Mouse (Mus musculus): ENCODE measurements at regions not wholly inside any gene's neighbourhood (a gene's known extent, or its start where the extent isn't known, plus 50 kb on each side); places are given as distances from the start of the nearest gene placed in this dataset.

- DNase-seq (ENCODE audit: low spot score): no peak
Measured at GRCm38 (mm10) chr7:67895166-67895565, 57.5 kb upstream of the Igf1r start.

- no peak for DNase-seq (ENCODE audit: low spot score)
Measured at GRCm38 (mm10) chr7:67892917-67893316, 59.7 kb upstream of the Igf1r start.

- no peak for DNase-seq (ENCODE audit: low spot score)
Measured at GRCm38 (mm10) chr7:67883040-67883439, 69.6 kb upstream of the Igf1r start.

GRCm38 (mm10) chr7:67882606-67883005 lies 70.0 kb upstream of the Igf1r start:
- DNase-seq (ENCODE audit: low spot score): no peak

GRCm38 (mm10) chr7:67878226-67878625 lies 74.4 kb upstream of the Igf1r start:
- DNase-seq (ENCODE audit: low spot score): no peak

GRCm38 (mm10) chr7:67877587-67877986 lies 75.0 kb upstream of the Igf1r start:
- DNase-seq (ENCODE audit: low spot score): no peak

- DNase-seq (ENCODE audit: low spot score): no peak
Measured at GRCm38 (mm10) chr7:67854080-67855022, 94.8 kb upstream of the Synm start.

GRCm38 (mm10) chr7:67852859-67853258 lies 93.3 kb upstream of the Synm start:
- no peak for DNase-seq (ENCODE audit: low spot score)

GRCm38 (mm10) chr7:67849509-67849862 lies 89.9 kb upstream of the Synm start:
- DNase-seq (ENCODE audit: low spot score): no peak

GRCm38 (mm10) chr7:67848589-67849508 lies 89.3 kb upstream of the Synm start:
- DNase-seq (ENCODE audit: low spot score): peak; percentile 38

GRCm38 (mm10) chr7:67846796-67847195 lies 87.3 kb upstream of the Synm start:
- DNase-seq (ENCODE audit: low spot score): no peak

- DNase-seq (ENCODE audit: low spot score): no peak
Measured at GRCm38 (mm10) chr7:67836984-67837383, 77.4 kb upstream of the Synm start.

GRCm38 (mm10) chr7:67836117-67836949 lies 76.8 kb upstream of the Synm start:
- DNase-seq (ENCODE audit: low spot score): peak; percentile 28

GRCm38 (mm10) chr7:67831738-67832137 lies 72.2 kb upstream of the Synm start:
- DNase-seq (ENCODE audit: low spot score): no peak

GRCm38 (mm10) chr7:67827386-67827785 lies 67.8 kb upstream of the Synm start:
- no peak for DNase-seq (ENCODE audit: low spot score)

GRCm38 (mm10) chr7:67826936-67827335 lies 67.4 kb upstream of the Synm start:
- DNase-seq (ENCODE audit: low spot score): no peak

- DNase-seq (ENCODE audit: low spot score): no peak
Measured at GRCm38 (mm10) chr7:67826368-67826767, 66.8 kb upstream of the Synm start.

- no peak for DNase-seq (ENCODE audit: low spot score)
Measured at GRCm38 (mm10) chr7:67825636-67826280, 66.2 kb upstream of the Synm start.

- no peak for DNase-seq (ENCODE audit: low spot score)
Measured at GRCm38 (mm10) chr7:67823943-67824645, 64.6 kb upstream of the Synm start.

GRCm38 (mm10) chr7:67819551-67819950 lies 60.0 kb upstream of the Synm start:
- DNase-seq (ENCODE audit: low spot score): no peak

GRCm38 (mm10) chr7:67817556-67817955 lies 58.0 kb upstream of the Synm start:
- DNase-seq (ENCODE audit: low spot score): no peak
